Mouse (Mus musculus) neural tube, embryonic 11.5 days (tissue): ENCODE measurements around the gene Nlrp4b. TPM values are rescaled to one million over a fixed set of nuclear protein-coding genes. Genes with fewer than 3 reads are reported as not detected.
"Not testable (repeated sequence)": the region's sequence is repeated elsewhere in the genome, so short reads cannot be mapped to it uniquely, and the experiment has no call there.

Experiments
- ATAC-seq: fragments of 200-750 bp; cut with Nextera tagmentation; 2 replicates; pipeline ENCODE4 v1.8.0; 2017; ENCODE audit warnings: moderate number of reproducible peaks, mild to moderate bottlenecking, moderate TSS enrichment, moderate library complexity; ENCODE audit not compliant: insufficient read depth, low FRiP score, low TSS enrichment
- DNase-seq: peaks from one replicate; pipeline ENCODE4 v3.0.0-alpha.2; 2015; ENCODE audit warnings: low spot score
- H3K27ac ChIP-seq: fragments of 300-500 bp; sonication (generic); 2 replicates; pipeline ENCODE4 v1.5.1; 2014; ENCODE audit warnings: low read depth, mild to moderate bottlenecking, low read length
- H3K27me3 ChIP-seq: fragments of 300-500 bp; sonication (generic); 2 replicates; pipeline ENCODE4 v1.6.1; 2014; ENCODE audit warnings: mild to moderate bottlenecking, low read length, mixed read lengths; ENCODE audit not compliant: control insufficient read depth, insufficient read depth
- H3K36me3 ChIP-seq: fragments of 300-500 bp; sonication (generic); 2 replicates; pipeline ENCODE4 v1.6.1; 2014; ENCODE audit warnings: mild to moderate bottlenecking, low read length, moderate library complexity, mixed read lengths; ENCODE audit not compliant: control insufficient read depth, insufficient read depth
- H3K4me1 ChIP-seq: fragments of 300-500 bp; sonication (generic); 2 replicates; pipeline ENCODE4 v1.6.1; 2014; ENCODE audit warnings: low read length, mixed read lengths; ENCODE audit not compliant: control insufficient read depth, insufficient read depth
- H3K4me2 ChIP-seq: fragments of 300-500 bp; sonication (generic); 2 replicates; pipeline ENCODE4 v1.6.1; 2014; ENCODE audit warnings: low read depth, mild to moderate bottlenecking, moderate library complexity
- H3K4me3 ChIP-seq: fragments of 300-500 bp; sonication (generic); 2 replicates; pipeline ENCODE4 v1.5.1; 2014; ENCODE audit warnings: low read depth, low read length
- H3K9ac ChIP-seq: fragments of 300-500 bp; sonication (generic); 2 replicates; pipeline ENCODE4 v1.6.1; 2014; ENCODE audit warnings: mild to moderate bottlenecking, low read length
- H3K9me3 ChIP-seq: fragments of 300-500 bp; sonication (generic); 2 replicates; pipeline ENCODE4 v1.6.1; 2016; ENCODE audit warnings: low read length; ENCODE audit not compliant: control insufficient read depth
- WGBS: fragments of 180-500 bp; shearing (Covaris S2); extraction: QIAGEN DNeasy Blood & Tissue Kit; methylation state at CpG from one replicate; pipeline ENCODE4 v1.1.7; 2014; 5-methylcytosine and 5-hydroxymethylcytosine counted together
- polyA plus RNA-seq: library from polyadenylated mRNA; unstranded; fragments of >200 nt; fragmentation: Nextera tagmentation; extraction: Ambion mirVana; gene quantifications from 2 replicates; pipeline ENCODE4 v1.2.1, GENCODE M21; 2014

Gene Nlrp4b
- not detected in 2 replicates for polyA plus RNA-seq

GRCm38 (mm10) chr7:10687489-10687888, at the start of gene Nlrp4b:
Gene Nlrp4b (plus strand): TSS chr7:10687789.
- Histone ChIP-seq H3K9ac (no peak within 1 kb of the TSS), H3K36me3 (no peaks in the 10 kb centered on the region), H3K9me3 (0 out of 2 replicates have a peak, but pooled peaks cover 3% of the 10 kb centered on the region), H3K4me1 (no peaks in the 10 kb centered on the region), H3K4me2 (no peak within 1 kb of the TSS), H3K4me3 (no peak within 1 kb of the TSS), H3K27me3 (no peaks in the 10 kb centered on the region), H3K27ac (no peak within 1 kb of the TSS)
- ATAC-seq (no peak), DNase-seq (no peak)
- 90% methylated on average over 1 of the region's 1 CpGs for WGBS

DNA sequence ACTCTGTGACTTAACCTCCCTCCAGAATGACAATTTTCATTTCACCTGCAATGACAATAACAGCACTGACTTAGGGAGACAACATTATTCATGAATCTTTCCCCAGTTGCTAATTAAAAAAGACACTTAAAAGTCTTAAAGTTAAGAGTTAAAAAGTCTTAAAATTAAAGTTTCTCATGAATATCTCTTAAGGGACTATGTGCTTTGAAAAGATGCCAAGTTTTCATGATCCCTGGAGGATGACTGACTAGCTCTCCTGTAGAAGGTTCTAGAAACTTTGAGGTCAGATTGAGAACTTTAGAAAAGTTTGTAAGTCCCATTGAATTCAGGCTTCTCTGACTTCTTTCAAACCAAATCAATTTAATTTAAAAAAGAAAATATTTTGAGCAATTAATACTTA, 66.7 kb downstream of the Nlrp4b start, which contains the start of gene Vmn1r71:
Vmn1r71 (minus strand) TSS at position 101 of the 400 bp plus-strand sequence.
- Histone ChIP-seq H3K27me3 (no peaks in the 10 kb centered on the region), H3K9ac (no peak within 1 kb of the TSS), H3K9me3 (peaks cover 8% of the 10 kb centered on the region; the same call in 1 of the 2 replicates), H3K4me1 (no peaks in the 10 kb centered on the region), H3K36me3 (no peaks in the 10 kb centered on the region), H3K4me2 (no peak within 1 kb of the TSS), H3K27ac (no peak within 1 kb of the TSS), H3K4me3 (no peak within 1 kb of the TSS)
- DNase-seq (no peak), ATAC-seq (no peak)

GRCm38 (mm10) chr7:10757551-10757950, 70.0 kb downstream of the Nlrp4b start:
- H3K36me3 ChIP-seq, H3K4me2 ChIP-seq, H3K4me1 ChIP-seq, H3K4me3 ChIP-seq, H3K27ac ChIP-seq, H3K9ac ChIP-seq, H3K9me3 ChIP-seq, ATAC-seq, DNase-seq, H3K27me3 ChIP-seq: not testable (repeated sequence)

Other genes starting within 250 kb of the Nlrp4b start
- not detected in 2 replicates for gene Vmn1r67, start 244.5 kb upstream of the Nlrp4b start, polyA plus RNA-seq
- gene Zik1, start 192.4 kb upstream of the Nlrp4b start, polyA plus RNA-seq: 41.3 and 47.7 TPM in 2 replicates
- not detected in 2 replicates for gene Vmn1r68, start 129.3 kb upstream of the Nlrp4b start, polyA plus RNA-seq
- not detected in 2 replicates for gene Vmn1r69, start 74.1 kb upstream of the Nlrp4b start, polyA plus RNA-seq
- gene Vmn1r70, start 56.3 kb upstream of the Nlrp4b start, polyA plus RNA-seq: not detected in 2 replicates
- not detected in 2 replicates for gene Vmn1r71, start 66.6 kb downstream of the Nlrp4b start, polyA plus RNA-seq
- not detected in 2 replicates for gene Zscan4b, start 217.3 kb downstream of the Nlrp4b start, polyA plus RNA-seq